Mouse (Mus musculus) brain, embryonic 14.5 days (tissue): ENCODE data around the gene Tep1.

Experiments used
- CTCF ChIP-seq: fragments of 200-500 bp; IDR thresholded peaks from 2 replicates; pipeline ENCODE4 v1.5.1; 2012; ENCODE audit warnings: inconsistent platforms, mild to moderate bottlenecking, moderate library complexity, borderline replicate concordance; ENCODE audit not compliant: insufficient read depth, insufficient read length; ENCODE audit errors: extremely low read depth
- POLR2A ChIP-seq: fragments of 200-500 bp; IDR thresholded peaks from 2 replicates; pipeline ENCODE4 v1.6.1; 2012; ENCODE audit warnings: mild to moderate bottlenecking, inconsistent platforms, borderline replicate concordance; ENCODE audit not compliant: poor library complexity, insufficient read depth, insufficient read length, severe bottlenecking; ENCODE audit errors: extremely low read depth

DNA sequence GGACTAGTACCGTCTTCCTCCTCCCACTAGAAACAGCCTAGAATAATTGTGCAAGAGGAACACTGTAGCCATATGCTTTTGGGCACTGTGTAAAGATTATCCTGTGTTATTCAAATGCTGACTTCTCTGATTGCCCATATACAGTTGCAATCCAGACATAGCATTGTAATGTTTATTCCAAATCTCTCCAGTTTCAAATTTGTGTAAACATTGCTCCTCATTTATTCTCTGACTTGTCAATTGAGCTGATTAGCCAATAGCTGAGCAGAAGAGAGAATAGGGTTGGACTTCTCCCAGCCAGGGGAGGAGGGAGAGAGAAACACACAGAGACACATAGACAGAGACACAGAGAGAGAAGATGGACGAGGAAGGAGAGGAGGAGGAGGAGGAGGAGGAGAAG is 35.9 kb downstream of the Tep1 start:
- TF ChIP-seq CTCF (no peak), POLR2A (no peak)
